Mouse (Mus musculus) layer of hippocampus, postnatal 14 days (tissue): ENCODE measurements at regions not wholly inside any gene's neighbourhood (a gene's known extent, or its start where the extent isn't known, plus 50 kb on each side); places are given as distances from the start of the nearest gene placed in this dataset.

Experiments used
- DNase-seq, 2 experiments: peaks; one replicate each; pipeline ENCODE4 v3.0.0; 2021 to 2022; ENCODE audit warnings: low spot score in 2 of 2, mixed read lengths in 1 of 2

DNA sequence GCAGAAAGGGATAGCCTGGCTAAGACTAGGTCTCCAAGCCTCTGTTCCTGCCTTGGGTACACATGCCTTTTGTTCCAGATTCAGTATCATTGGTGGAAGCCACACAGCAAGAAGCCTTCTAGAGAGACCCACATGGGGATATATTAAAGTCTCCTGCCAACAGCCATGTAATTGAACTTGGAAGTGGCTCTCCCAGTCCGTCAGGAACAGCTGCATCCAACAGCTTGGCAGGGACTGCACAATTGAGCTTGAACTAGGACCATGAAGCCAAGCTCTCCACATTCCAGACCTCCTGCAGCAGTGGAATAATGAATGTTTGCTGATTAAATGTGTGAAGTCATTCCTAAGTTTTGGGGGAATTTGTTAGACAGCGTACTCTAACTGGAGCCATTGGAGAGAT lies 94.5 kb downstream of the Gpr139 start:
- peak; percentile 13 to 47 for DNase-seq

DNA sequence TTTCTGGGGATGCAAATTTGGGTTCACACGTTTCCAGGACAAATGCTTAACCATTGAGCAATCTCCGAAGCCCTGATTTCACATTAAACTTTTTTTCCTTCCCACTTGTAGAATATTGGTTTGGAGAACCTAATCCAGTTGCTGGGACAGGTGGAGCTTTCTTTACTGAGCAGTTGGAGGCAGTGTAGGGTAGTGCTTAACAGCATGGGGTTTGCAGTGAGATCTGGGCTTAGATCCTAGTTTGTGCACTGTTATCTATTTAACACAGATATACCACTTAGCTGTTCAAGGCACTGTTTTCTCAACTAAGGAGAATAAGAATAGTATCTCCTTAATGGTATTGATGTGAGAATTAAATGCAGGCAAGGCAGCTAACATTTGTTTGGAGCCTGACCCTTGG lies 93.5 kb upstream of the Gprc5b start:
- DNase-seq = no peak

DNA sequence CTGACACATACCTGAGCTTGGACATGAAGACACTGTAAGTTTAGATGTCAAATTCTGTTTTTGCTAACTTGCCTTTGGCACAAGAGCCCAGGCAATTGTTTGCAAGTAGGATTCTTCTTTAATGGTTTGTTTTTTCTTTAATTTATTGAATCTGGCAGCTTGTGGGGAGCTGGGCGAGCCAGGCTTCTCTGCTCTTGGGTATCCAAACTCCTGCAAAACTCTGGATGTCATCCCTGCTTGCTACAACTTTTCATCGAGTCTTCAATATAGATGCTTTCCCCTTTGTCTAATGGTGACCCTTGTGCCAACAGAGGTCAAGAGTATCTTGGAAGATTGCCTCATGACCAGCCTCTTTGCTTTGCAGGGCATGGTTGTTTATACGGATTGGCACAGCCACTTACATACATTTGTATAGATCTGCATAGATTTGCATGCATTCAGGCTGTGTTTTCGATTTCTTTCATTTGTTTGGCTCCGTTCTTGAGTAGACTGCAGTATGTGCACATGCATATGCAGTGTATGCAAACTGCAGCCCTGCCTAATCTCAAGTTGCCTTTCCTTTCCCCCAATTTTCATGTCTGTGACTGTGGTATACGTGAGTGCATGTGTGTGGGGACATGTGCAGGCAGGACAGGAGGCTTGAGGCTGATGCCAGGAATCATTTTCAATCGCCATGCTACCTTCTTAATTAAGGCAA lies 92.9 kb upstream of the Gprc5b start:
- DNase-seq = no peak

DNA sequence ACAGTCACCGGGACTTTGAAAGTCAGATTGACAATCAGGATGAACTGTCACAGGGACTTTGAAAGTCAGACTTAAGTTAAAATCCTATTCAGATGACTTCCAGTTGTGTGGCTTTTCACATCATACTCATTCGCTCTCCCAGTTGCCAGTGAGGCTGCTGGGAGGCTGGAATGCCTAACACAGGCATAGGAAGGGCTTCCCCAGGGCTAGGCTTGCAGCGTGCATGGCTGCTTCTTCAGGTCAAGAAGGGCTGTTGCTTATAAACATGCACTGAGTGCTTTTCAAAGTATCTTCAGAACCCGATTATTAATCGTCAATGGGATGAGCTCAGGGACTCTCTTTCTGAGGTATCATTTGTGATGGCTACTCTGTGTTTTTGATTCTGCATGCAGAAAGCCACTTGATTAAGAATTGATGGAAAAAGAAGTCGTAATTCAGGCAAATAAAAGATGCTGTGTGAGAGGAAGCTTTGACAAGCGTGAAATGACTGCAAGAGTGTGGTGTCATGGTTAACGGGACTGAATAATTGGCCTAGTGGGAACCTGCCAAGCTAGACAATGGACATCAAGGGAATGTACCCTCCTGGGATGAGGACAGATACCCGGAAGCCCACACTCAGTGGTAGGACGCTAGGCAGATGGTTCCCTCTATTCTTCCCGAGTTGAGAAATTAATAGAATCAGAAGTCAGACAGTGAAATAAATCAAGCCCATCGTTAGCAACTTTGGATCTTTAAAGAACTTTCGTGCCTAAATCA lies 90.9 kb upstream of the Gprc5b start:
- DNase-seq = no peak

DNA sequence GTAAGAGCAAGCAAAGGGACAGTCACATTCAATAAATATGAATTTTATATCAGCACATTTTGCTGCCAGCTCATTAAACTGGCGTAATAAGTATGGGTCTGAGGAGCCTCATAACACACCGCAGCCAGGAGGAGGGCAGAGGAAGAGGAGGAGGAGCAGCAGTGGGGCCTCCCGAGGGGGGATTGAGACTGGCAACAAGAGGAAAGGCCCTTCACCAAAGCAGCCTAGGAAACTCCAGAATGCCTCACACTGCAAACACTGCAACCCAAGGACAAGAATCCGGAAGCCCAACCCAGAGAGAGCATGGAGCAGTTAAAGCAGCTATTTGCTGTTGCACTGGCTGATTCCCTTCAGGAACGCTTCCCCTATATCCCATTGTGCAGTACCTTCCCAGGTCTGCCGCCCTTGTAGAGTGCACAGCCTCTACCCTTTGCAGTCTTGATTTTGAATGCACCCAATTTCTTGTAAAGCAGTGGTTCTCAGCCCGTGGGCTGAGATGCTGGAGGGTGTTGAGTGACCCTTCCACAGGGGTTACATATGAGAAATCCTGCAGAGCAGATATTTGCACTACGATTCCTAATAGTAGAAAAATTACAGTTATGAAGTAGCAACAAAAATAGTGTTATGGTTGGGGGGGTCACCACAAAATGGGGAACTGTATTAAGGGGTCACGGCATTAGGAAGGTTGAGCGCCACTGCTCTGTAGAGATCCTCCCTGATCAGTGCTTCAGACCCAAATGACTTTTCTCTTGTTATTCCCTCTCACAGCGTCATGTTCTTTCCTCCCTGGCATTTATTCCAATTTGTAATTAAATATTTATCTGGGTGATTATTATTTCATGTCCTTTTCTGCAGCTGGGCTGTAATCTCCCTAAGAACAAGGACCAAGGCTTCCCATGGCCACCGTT lies 82.0 kb upstream of the Gprc5b start:
- no peak for DNase-seq

DNA sequence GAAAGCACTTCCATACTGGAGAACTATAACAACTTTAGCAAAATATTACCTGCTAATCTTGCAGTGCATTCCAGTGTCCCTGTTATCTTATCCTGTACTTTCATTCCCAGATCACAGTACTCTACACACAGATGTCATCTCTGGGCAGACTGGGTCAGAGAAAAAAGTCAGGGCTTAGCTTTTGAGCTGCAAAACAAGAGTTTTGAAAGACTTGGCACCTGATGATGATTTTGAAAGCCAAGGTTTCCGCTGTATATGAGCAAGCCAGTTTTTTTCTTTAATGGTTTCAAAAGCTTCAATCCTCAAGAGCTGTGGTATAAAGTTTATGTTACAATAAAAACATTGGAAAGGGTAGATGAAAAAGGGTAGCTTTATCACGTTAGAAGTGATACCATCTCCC lies 71.0 kb upstream of the Gprc5b start:
- no peak for DNase-seq
